Mouse (Mus musculus) CD4-positive, CD25-positive, alpha-beta regulatory T cell, adult 9 weeks (primary cell): ENCODE data around the gene Atat1. TPM values are rescaled to one million over a fixed set of nuclear protein-coding genes. Genes with fewer than 3 reads are reported as not detected.

ENCODE experiments used
- polyA plus RNA-seq: library from polyadenylated mRNA; unstranded; fragments of 100-300 nt; shearing (Covaris generic); gene quantifications from one replicate; pipeline ENCODE4 v1.2.1, GENCODE M21; 2017

Gene Atat1
- polyA plus RNA-seq: 26.7 TPM

DNA sequence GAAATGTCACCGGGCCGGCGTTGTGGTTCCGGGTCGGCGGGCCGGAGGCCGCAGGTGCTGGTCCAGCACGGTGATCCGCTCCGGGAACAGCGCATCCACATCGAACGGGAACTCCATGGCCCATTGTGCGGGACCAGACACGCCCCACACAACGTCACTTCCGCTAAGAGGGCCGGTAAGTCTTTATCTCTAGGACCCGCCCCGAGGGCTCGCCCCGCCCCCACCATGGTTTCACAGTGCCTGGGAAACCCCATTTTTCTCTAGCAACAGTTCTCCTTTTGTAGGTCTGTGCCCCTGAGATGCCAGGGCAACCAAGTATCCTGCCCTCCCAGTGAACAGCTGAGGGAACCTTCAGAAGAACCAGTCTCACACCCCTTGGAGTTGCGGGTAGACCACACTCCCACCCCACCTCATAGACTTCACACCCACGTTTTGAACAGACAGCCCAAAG is at the start of gene Atat1:
Gene Atat1, minus strand, starts transcription at position 157 of the 451 bp plus-strand sequence.

DNA sequence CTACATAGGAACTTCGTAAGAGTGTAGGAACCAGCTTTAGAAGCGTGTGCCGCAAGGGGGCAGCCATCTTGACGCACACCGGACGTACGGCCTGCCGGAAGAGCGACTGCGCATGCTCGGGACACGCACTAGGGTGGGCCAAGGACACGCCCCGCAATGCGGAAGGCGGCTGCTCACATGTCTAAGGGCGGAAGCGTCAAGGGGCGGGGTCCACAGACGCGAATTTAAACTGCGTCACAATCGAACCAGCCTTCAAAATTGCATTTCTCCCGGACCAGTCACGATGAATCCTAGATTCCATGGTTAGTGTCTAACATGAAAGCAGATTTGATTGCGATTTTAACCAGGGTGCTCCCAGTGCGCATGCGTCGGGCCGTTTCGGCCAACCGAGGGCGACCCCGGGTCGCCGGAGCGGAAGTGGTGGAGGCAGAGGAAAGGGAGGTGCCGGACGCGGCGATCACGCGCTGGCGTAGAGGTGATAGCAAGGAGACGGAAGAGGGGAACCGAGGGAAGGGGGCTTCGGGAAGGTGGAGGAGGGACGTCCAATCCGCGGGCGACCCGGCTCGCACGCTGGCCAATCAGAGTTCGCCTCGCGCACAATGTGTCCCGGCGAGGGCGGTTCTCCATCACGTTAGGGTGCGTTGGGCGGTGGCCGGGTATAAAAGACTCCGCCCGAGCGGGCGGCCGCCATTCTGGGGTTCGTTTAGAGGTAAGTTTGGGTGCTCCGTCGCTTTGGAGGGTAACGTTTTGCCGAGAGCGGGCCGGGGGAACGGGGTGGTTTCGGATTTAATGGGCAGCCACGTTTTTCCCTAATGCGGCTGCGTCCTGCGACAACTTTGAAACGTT is 6.6 kb upstream of the Atat1 start, which contains the start of the genes Mrps18b and Ppp1r10:
Gene Mrps18b, minus strand, starts transcription at position 93 of the 846 bp plus-strand sequence.
Gene Ppp1r10, plus strand, starts transcription at position 138 of the 846 bp plus-strand sequence.

DNA sequence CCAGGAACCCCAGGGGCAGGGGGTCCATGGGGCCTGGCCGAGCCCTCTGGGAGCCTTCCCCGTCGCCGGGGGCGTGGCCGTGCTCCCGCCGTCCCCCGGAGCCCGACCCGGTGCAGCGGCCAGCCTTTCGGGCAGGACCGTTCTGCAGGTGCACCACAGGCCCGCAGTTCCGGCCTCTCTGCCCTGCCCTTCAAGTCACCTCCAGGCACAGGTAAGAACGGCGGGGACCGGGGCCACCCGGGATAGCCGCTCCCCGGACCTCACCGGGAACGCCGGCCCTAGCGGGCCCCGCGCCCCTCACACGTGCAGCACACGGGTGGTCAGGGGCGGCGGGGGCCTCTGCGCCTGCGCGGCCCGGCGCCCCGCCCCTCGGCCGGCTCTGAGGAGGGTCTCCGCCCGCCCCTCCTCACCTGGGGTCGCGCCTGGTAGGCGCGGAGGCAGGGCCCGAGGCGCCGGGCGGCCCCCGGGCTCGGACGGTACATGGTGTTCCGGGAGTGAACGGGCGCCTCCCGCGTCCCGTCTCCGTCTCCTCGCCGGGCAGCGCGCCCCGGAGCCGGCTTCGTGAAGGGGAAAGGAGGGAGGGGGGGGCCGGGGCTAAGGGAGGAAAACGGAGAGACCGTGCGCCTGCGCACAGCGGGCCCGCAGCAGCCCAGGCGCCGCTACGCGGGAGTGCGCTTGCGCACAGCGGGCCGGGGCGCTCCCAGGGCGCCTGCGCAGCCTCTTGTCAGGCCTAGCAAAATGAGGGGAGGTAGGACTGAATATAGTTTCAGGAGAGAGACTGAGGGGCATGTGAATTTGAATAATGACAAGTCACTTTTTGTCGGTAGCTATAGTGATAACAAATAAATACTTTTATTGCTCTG is 12.9 kb downstream of the Atat1 start, which contains the start of gene 2310061I04Rik:
Gene 2310061I04Rik, minus strand, starts transcription at position 651 of the 863 bp plus-strand sequence.

DNA sequence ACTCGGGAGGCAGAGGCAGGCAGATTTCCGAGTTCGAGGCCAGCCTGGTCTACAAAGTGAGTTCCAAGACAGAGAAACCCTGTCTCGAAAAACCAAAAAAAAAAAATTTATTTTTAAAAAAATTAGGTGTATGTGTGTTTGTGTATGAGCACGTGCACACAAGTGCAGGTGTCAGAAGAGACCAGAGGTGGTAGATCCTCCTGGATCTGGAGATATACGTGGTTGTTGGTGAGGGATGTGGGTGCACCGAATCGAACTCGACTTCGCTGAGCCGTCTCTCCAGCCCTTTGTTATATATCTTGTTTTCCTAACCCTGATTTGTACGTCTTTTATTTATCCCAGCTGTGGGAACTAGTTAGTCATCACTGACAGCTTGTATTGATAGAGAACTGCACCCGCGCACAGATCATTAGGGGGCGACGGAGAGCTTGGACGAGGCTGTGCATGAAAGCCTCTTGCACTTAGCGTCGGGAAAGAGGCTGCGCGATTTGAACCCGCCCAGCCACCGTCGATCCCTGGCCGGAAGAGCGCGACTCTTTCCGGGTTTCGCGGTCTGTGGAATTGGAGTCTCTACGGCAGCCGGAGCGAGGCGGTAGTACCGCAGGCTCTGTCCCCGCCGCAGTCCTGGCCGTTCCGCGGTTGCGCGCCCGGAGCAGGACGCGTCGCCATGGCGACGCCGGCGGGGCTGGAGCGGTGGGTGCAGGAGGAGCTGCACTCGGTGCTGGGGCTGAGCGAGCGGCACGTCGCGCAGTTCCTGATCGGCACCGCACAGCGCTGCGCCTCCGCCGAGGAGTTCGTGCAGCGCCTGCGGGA is 30.4 kb downstream of the Atat1 start, which contains the start of gene Dhx16:
Gene Dhx16, plus strand, starts transcription at position 575 of the 813 bp plus-strand sequence.

DNA sequence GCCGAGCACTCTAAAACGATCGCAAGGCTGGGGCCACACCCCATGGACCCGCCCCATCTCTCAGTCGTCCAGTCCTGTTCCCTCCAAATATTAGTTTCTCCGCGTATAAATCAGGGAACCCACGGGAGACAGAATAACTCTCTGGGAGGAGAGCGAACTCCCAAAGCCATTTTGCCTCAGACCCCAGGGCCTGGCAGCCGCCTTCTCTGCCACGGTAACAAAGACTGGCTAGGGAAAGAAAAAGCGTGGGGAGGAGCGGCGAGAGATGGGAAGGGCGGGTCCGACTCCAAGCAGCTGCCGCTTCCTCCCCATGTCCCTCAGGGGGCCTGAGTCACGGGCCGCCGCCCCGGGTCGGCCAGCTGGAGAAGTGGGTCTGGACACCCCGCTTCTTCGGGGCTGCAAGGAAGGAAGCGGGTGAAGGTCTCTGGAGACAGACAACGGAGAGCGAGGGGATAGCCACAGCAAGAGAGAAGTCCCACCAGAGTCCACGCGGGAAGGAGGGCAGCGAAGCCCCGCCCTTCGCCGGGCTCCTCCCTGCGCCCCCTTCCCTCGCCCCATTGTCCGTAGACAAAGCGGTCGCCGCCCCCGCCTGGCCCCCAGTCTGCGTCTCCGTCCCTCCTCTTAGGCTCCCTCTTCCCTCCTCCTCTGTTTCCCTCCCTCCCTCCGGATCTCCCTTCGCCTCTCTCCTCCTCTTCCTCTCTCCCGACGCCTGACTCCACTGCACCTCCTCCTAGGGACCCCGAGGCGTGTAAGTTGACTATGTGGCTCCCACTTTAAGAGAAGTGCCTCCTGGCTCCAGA is 44.2 kb downstream of the Atat1 start, which contains the start of gene Ppp1r18:
Gene Ppp1r18, plus strand, starts transcription at position 113 of the 800 bp plus-strand sequence.

DNA sequence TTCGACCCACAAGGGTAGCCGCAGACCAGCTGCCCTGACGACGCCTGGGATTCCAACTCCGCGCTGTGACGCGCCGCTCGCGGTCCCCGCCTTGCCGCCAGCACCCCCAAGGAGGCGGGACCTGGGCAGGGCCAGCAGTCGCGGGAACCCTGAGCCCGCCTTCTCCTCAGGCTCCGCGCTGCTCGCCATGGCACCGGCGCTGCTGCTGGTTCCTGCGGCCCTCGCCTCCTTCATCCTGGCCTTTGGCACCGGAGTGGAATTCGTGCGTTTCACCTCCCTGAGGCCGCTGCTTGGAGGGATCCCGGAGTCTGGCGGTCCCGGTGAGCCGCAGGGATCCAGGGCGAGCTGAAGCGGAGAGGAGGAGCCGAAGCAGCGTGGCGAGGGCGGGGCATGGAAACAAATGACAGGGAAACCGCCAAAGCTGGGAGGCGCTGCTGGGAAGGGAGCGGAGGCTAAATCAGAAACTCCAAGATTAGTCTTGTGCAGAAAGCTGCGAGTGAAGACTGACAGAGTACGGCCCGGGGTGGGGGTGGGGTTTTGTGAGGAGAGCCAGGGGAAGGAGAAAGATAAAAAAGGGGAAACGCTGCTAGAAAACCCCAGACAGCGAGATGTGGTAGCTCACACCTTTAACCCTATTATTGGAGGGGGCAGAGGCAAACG is 48.5 kb downstream of the Atat1 start, which contains the start of gene Nrm:
Gene Nrm, plus strand, starts transcription at position 121 of the 660 bp plus-strand sequence.

Other genes with a start within 250 kb of the Atat1 start
- 42.1 TPM for gene Vars2, start 242.5 kb downstream of the Atat1 start, polyA plus RNA-seq
- gene Gtf2h4, start 236.3 kb downstream of the Atat1 start, polyA plus RNA-seq: 28.8 TPM
- 5.8 TPM for gene Ddr1, start 205.5 kb downstream of the Atat1 start, polyA plus RNA-seq
- 1.9 TPM for gene Ier3, start 88.4 kb downstream of the Atat1 start, polyA plus RNA-seq
- gene Flot1, start 86.8 kb downstream of the Atat1 start, polyA plus RNA-seq: 46.0 TPM
- gene Tubb5, start 71.8 kb downstream of the Atat1 start, polyA plus RNA-seq: 130 TPM
- gene Mdc1, start 68.6 kb downstream of the Atat1 start, polyA plus RNA-seq: 21.6 TPM
- gene Nrm, start 48.8 kb downstream of the Atat1 start, polyA plus RNA-seq: 32.8 TPM
- 685 TPM for gene Ppp1r18, start 44.5 kb downstream of the Atat1 start, polyA plus RNA-seq
- 23.4 TPM for gene Dhx16, start 30.3 kb downstream of the Atat1 start, polyA plus RNA-seq
- 25.8 TPM for gene 2310061I04Rik, start 12.6 kb downstream of the Atat1 start, polyA plus RNA-seq
- 99.2 TPM for gene Mrps18b, start 6.3 kb upstream of the Atat1 start, polyA plus RNA-seq
- gene Ppp1r10, start 6.4 kb upstream of the Atat1 start, polyA plus RNA-seq: 62.7 TPM
- gene Abcf1, start 59.7 kb upstream of the Atat1 start, polyA plus RNA-seq: 163 TPM
- gene Gnl1, start 69.8 kb upstream of the Atat1 start, polyA plus RNA-seq: 13.7 TPM
- 23.8 TPM for gene Prr3, start 70.2 kb upstream of the Atat1 start, polyA plus RNA-seq
- gene H2-T24, start 110.5 kb upstream of the Atat1 start, polyA plus RNA-seq: 28.1 TPM
- 779 TPM for gene H2-T23, start 122.8 kb upstream of the Atat1 start, polyA plus RNA-seq
- 262 TPM for gene H2-T22, start 132.7 kb upstream of the Atat1 start, polyA plus RNA-seq
- gene Gm6034, start 132.9 kb upstream of the Atat1 start, polyA plus RNA-seq: 0.65 TPM
- not detected for gene Gm11127, start 148.3 kb upstream of the Atat1 start, polyA plus RNA-seq
- 1.4 TPM for gene Gm19684, start 211.6 kb upstream of the Atat1 start, polyA plus RNA-seq
- gene Gm7030, start 219.3 kb upstream of the Atat1 start, polyA plus RNA-seq: 0.33 TPM